Mouse (Mus musculus): ENCODE results near the gene Bcl11b.

DNA sequence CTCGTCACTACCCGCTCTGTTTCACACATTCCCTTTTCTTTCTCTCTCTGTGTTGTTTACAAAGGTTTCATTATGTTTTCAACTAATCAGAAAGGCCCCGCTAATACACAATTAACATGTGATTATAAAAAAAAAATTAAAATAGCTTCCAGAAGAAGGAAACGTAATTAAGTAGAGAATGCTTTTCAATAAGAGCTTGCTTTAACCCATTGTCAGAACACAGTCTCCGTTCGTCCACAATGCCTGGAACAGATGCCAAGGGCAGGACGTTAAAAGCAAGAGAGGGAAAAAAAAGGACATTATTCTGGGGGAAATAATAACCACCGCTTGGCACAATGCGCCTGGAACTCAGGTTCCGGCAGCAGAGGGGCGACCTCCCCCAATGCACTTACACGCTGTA is 71.3 kb downstream of the Bcl11b start:
- TF ChIP-seq POLR2AphosphoS2 (IDR thresholded peaks at IDR 0.05; ENCODE audit: low read depth, low read length) (no peak), KAT2A (IDR thresholded peaks at IDR 0.05; ENCODE audit: insufficient replicate concordance, low read length) (no peak)
